Mouse (Mus musculus) lung, adult 18-20 months (tissue): Measurements from ENCODE around the gene Enthd1.
"Not testable (repeated sequence)": the region's sequence is repeated elsewhere in the genome, so short reads cannot be mapped to it uniquely, and the experiment has no call there.

Source experiments
- DNase-seq, 2 experiments: peaks; one replicate each; pipeline ENCODE4 v3.0.0; 2022; ENCODE audit warnings: mixed read lengths in 2 of 2

The Enthd1 gene

GRCm38 (mm10) chr15:80532281-80533072 is 32.5 kb downstream of the Enthd1 start:
- no peak for DNase-seq

- no peak for DNase-seq
Measured at GRCm38 (mm10) chr15:80531026-80531425, 33.9 kb downstream of the Enthd1 start.

DNA sequence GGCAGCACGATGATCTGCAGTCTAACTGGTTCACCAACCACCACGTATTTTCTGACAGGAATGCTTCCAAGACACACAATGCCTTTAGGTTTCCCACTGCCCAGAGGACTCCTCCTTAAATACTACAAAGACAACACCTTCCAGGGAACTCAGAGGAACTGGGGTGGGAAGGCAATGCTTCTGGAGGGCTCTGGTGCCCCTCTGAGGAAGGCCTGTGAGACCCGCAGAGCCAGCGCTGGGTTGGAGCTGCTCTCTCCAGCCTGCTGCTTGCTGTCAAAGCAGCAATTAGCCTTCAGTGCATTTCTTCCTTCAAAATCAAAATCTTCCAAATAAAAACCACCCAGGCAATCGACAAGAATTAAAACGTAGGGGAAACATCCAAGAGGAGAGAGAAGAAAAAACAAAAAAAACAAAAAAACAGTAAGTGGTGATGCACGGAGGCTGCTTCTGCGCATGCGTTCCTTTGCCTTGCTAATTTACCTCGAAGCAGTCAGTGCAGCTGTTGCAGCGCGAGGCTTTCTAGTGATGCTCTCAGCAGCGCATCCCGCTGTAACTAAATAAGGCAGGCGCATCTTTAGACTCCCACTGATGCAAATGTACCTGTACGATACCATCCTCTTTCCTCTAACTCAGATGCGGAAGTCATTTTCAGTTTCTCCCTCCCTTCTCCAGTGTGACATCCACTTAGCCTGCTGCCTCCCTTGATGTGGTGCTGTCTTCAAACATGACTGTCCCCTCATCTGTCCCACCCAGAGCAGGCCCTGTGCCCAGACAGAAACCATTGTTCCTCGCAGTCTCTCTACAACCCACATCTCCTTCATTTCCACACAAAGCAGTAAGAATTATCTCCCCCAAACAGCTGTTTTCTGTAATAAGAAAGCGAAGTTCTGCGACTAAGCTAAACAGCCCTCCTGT is 34.7 kb downstream of the Enthd1 start:
- no peak for DNase-seq

- DNase-seq = no peak
Measured at GRCm38 (mm10) chr15:80521661-80522388, 43.1 kb downstream of the Enthd1 start.

- no peak for DNase-seq
Measured at GRCm38 (mm10) chr15:80519931-80520330, 45.0 kb downstream of the Enthd1 start.

- no peak for DNase-seq
Measured at GRCm38 (mm10) chr15:80518567-80519223, 46.3 kb downstream of the Enthd1 start.

GRCm38 (mm10) chr15:80517996-80518395 is 47.0 kb downstream of the Enthd1 start:
- DNase-seq = no peak

- no peak for DNase-seq
Measured at GRCm38 (mm10) chr15:80516525-80516924, 48.4 kb downstream of the Enthd1 start.

DNA sequence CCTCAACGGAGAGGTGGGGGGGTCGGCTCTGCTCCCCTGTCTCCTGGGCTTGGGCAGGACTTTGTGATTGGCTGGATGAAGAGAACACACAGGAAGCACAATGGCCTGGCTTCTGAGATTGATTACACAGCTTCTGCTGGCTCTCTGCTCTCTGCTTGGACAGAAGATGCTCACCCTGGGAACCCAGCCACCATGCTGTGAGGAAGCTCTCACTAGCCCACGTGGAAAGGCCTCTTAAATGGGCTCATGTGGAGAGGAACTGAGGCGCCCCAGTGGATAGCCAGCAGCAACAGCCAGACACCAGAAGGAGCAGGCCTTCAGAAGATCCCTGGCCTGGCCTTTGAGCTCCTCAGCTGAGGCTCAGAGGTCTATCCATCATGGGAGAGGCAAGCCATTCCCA is 59.9 kb downstream of the Enthd1 start:
- DNase-seq = no peak

DNA sequence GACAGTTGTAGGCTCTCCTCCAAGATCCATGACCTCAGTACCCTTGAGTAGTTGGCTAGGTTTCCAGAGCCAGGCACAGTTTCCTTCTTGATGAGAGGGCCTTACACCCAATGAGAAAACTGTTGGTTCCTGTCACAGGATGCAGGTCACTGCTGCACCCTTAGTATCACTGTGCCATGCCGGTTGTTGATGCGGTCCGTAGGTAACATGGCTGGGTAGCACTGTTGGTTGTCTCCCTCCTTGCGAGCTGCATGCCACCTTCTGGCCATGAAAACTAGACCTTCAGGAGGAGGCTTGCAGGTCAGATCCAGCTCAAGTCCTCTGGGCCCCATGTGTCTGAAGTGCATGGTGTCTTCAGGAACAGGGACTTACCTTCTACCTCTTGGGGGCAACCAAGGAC is 61.8 kb downstream of the Enthd1 start:
- not testable (repeated sequence) for DNase-seq

DNA sequence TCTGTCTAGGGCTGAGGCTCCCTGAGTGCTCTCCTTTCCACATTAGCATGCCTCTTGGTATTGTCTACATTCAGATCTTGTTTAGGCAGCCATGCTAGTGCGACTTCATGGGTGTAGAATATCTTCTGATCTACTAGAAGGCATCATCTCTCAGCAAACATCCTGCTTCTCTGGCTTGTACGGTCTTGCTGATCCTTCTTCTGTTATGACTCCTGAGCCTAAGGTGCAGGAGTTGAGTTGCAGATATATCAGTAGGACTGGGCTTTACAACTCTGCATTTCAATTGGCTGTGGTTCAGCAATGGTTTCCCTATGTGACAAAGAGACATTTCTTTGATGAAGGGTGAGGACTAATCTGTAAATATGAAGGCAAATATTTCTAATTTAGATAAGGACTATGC is 62.2 kb downstream of the Enthd1 start:
- DNase-seq = no peak

DNA sequence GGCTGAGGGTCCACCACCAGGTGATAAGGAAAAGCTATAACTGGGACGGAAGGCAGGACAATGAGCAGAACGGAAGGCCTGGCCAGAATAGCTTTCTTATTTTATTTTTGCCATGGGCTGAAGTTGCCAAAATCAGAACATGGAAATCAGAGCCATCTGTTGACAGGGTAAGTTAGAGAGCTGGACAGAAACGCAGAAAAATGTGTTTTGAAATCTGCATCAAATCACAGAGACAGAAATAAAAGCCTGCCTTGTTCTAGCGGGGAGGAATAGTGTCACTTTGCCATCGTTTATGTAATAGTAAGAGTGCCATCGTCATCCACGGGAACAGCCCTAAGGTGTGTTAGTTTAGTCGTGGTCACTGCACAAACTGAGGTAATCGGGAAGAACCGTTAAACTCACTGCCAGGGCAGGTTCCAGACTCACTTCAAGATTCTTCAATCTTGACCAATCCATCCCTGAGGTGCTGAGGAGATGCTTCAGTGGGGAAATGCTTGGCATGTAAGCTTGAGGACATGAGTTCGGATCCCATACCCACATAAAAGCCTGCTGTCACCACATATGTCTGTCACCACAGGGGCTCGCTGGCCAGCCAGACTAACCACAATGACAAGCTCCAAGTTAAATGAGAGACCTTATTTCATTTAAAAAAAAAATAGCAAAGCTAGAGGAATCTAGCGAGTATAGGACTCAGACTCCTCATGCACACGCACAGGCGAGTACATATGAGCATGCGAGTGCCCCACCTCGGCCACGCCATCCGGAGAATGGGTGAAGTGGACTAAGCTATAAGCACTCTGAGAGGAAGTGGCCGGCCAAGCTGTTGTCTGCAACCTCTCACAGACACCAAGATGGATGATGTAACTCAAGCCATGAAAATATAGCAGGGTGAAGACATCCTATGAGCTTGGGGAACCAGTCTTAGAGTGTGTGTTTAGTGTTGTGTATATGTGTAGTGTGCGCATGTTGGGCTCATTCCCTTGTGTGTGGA is 63.6 kb downstream of the Enthd1 start:
- no peak for DNase-seq

- no peak for DNase-seq
Measured at GRCm38 (mm10) chr15:80500426-80500825, 64.5 kb downstream of the Enthd1 start.

DNA sequence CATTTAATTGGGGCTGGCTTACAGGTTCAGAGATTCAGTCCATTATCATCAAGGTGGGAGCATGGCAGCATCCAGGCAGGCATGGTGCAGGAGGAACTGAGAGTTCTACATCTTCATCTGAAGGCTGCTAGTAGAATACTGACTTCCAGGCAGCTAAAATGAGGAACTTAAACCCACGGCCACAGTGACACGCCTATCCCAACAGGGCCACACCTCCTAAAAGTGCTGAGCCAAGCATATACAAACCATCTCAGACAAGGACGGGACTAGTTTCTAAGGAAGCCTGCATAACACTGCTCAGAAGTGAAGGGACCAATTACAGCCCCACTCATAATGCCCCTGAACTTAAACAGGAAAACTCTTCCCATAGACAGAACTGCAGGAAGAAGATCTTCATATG is 67.2 kb downstream of the Enthd1 start:
- peak; percentile 18 to 24 for DNase-seq

GRCm38 (mm10) chr15:80491505-80491904 is 73.5 kb downstream of the Enthd1 start:
- no peak for DNase-seq

- no peak for DNase-seq
Measured at GRCm38 (mm10) chr15:80490151-80490550, 74.8 kb downstream of the Enthd1 start.

- no peak for DNase-seq
Measured at GRCm38 (mm10) chr15:80488658-80489057, 76.3 kb downstream of the Enthd1 start.

DNA sequence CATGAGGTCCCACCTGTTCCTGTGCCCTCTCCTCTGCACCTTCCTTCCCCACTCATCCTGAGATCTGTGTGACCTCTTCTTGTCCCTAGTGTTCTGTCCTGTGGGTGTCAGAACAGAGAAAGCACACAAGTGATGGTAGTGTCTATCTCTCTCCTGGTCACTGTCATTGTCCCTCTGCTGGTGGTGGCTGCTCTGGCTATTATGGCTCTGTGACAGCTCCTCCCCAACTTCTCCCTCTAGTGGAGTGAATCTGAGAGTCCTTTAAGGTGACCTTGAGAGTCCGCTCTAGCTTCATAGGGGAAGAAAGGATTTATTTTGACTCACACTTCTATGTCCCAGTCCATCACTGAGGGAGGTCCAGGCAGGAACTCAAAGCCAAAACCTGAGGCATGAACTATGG is 79.4 kb downstream of the Enthd1 start:
- DNase-seq = no peak

DNA sequence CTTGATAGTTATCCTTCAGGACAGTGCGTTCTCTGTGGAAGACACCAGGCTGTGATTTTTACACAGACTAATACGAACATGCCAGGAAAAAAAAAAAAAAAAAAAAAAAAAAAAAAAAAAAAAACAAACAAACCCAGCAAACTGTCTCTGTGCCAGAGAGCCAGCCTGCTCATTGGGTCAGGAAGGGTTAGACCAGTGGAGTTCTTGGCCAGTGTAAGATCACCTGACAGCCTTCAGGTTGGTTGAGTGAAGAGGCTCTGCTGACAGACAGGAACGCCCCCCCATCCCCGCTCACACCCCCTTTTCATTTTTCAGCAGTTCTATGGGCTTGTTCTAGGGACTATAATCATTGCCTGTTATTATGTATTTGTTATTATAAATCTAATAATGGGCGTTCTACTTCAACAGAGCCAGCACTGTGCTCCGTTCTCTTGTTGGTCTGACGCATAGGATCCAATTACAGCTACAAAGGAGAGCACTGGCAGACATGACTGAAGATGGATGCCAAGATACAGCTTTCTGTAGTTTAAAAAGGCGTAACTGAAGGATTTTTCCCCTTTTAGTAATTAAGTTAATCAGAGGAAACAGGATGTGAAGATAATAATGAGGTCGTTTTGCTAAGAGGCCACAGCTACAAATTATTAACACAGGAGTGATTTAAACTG is 81.8 kb downstream of the Enthd1 start:
- no peak for DNase-seq

DNA sequence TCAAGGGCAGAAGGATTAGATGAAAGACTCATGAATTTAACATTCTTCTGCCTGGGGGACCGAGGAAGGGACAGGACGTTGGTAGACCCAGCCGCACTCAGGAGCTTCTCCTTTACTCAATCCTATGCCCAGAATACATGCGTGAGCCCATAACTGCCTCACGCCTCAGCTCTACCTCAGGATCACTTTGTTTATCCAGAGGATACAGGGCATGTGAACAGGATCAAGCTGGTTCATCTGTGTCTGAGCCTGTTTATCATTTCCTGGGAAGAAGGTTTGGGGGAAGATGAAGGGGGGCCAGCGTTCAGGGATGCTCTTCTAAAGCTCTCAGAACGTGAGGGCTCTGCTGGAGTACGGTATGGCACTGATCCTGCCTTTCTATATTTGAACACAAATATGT is 82.6 kb downstream of the Enthd1 start:
- no peak for DNase-seq
